Mouse (Mus musculus) forebrain, embryonic 14.5 days (tissue): Measurements from ENCODE around the gene Dnaja3. TPM values are rescaled to one million over a fixed set of nuclear protein-coding genes. Genes with fewer than 3 reads are reported as not detected.

Experiments
- ATAC-seq: fragments of 200-750 bp; cut with Nextera tagmentation; 2 replicates; pipeline ENCODE4 v1.8.0; 2017; ENCODE audit warnings: mild to moderate bottlenecking, moderate library complexity
- DNase-seq: peaks from one replicate; pipeline ENCODE4 v3.0.0-alpha.2; 2015; ENCODE audit warnings: low spot score
- H3K27ac ChIP-seq: fragments of 300-500 bp; sonication (generic); 2 replicates; pipeline ENCODE4 v1.5.1; 2014; ENCODE audit warnings: low read depth, mild to moderate bottlenecking, control low read depth, low read length, moderate library complexity
- H3K27me3 ChIP-seq: fragments of 300-500 bp; sonication (generic); replicated peaks from 2 replicates; pipeline ENCODE4 v1.6.1; 2014; ENCODE audit warnings: low read length, control low read depth, mixed read lengths; ENCODE audit not compliant: control insufficient read depth, insufficient read depth
- H3K36me3 ChIP-seq: fragments of 300-500 bp; sonication (generic); 2 replicates; pipeline ENCODE4 v1.6.1; 2014; ENCODE audit warnings: low read length, control low read depth; ENCODE audit not compliant: control insufficient read depth, insufficient read depth
- H3K4me1 ChIP-seq: fragments of 300-500 bp; sonication (generic); 2 replicates; pipeline ENCODE4 v1.6.1; 2014; ENCODE audit warnings: antibody characterized with exemption, low read length, control low read depth; ENCODE audit not compliant: control insufficient read depth, insufficient read depth
- H3K4me2 ChIP-seq: fragments of 300-500 bp; sonication (generic); 2 replicates; pipeline ENCODE4 v1.6.1; 2014; ENCODE audit warnings: mild to moderate bottlenecking, control low read depth, low read length
- H3K4me3 ChIP-seq: fragments of 300-500 bp; sonication (generic); 2 replicates; pipeline ENCODE4 v1.5.1; 2014; ENCODE audit warnings: low read depth, low read length, control low read depth
- H3K9ac ChIP-seq: fragments of 300-500 bp; sonication (generic); 2 replicates; pipeline ENCODE4 v1.6.1; 2014; ENCODE audit warnings: mild to moderate bottlenecking, low read length, control low read depth, moderate library complexity
- H3K9me3 ChIP-seq: fragments of 300-500 bp; sonication (generic); replicated peaks from 2 replicates; pipeline ENCODE4 v1.6.1; 2016; ENCODE audit warnings: low read length, control low read depth, mixed read lengths; ENCODE audit not compliant: control insufficient read depth
- WGBS: fragments of 180-500 bp; shearing (Covaris S2); extraction: QIAGEN DNeasy Blood & Tissue Kit; methylation state at CpG from one replicate; pipeline ENCODE4 v1.1.7; 2014; 5-methylcytosine and 5-hydroxymethylcytosine counted together
- polyA plus RNA-seq: library from polyadenylated mRNA; unstranded; fragments of >200 nt; fragmentation: Nextera tagmentation; extraction: Ambion mirVana; gene quantifications from 2 replicates; pipeline ENCODE4 v1.2.1, GENCODE M21; 2014

The Dnaja3 gene
- polyA plus RNA-seq, 1 experiment from 2014 or later = 39.7 TPM

DNA sequence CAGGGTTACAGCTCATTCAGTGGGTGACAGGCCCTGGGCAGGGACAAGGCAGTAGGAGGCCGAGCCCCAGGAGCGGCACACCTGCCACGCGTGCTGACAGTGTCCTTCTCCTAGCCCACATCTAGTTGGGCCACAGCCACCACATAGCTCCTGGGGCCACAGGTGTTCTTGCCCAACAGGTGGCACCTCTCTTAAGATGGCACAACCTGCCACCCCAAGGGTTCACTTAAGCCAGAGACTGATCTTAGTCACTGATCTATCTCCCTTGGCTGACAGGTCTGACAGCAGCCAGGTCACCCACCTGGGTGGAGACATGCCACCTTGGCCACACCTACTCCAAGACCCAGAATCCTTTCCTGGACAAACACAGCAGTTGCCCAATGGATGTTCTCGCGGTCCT, 3.1 kb downstream of the Dnaja3 start:
- H3K9me3 ChIP-seq = no peaks in the 10 kb centered on the region
- no peaks in the 10 kb centered on the region for H3K36me3 ChIP-seq
- DNase-seq = no peak
- H3K4me1 ChIP-seq = peaks cover 30% of the 10 kb centered on the region
- no peak overlapping the region for H3K9ac ChIP-seq
- no peak overlapping the region for H3K4me2 ChIP-seq
- no peak for ATAC-seq
- 0 out of 2 replicates have a peak overlapping the region, but pooled peaks have one; percentile 33 for H3K27ac ChIP-seq
- no peak overlapping the region for H3K4me3 ChIP-seq
- WGBS = 92% methylated on average over 6 of the region's 6 CpGs
- H3K27me3 ChIP-seq = no peaks in the 10 kb centered on the region

DNA sequence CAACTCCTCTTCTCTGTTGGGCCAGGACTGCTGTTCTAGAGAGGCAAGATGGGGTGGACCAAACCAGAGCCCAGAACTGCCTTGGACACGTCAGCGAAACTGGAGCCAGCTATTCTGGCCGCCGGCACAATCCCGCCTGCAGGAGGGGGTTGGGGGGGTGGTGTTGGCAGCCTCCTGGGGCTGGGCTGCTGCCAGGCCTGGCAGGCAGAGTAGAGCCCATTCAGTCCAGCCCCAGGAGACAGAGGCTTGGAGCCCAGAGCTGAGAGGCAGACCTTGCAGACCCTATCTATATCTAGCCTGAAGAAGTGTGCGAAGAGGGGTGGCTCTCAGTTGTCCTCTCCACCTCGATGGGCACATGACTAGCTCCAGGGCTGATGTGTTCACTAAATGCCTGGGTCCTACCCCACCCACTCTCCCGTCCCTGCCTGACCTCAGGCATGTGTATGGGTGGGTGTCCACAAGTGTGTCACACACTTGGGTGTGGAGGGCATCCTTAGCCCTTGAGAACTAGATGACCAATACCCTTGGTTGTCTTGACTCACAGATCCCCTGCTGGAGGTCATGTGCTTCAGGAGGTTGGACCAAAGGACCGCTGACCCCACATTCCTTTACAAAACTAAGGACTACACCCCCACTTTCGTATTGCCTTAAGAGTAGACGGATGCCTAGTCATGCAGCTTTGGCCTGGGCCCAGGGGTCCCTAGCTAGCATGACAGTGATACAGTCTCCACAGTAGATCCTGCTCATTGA, 4.1 kb downstream of the Dnaja3 start:
- Histone ChIP-seq H3K4me3 (no peak overlapping the region), H3K27ac (no peak overlapping the region), H3K27me3 (no peaks in the 10 kb centered on the region), H3K9me3 (no peaks in the 10 kb centered on the region), H3K9ac (no peak overlapping the region), H3K4me1 (peaks cover 30% of the 10 kb centered on the region), H3K4me2 (no peak overlapping the region), H3K36me3 (peaks cover 3% of the 10 kb centered on the region; the same call in 1 of the 2 replicates)
- WGBS = 54% methylated on average over 11 of the region's 11 CpGs
- peak; percentile 72 for ATAC-seq
- DNase-seq = peak; percentile 76

DNA sequence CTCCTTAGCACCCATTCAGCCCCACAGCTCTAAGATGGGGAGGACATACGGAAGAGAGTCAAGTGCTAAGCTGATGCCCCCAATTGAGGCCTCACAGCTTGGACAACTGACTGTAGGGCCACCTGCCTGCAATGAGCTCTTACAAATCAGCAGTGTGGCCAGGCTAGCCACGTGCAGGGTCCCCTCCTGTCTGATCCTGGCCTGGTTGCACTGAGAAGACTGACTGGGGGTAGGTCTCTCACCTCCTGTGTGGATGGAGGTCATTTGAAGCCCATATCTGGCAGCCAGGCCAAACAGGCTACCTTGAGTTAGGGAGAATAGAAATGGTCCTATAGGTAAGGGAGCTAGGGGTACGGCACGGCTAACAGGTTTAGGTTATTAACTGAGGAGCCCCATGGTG, 6.1 kb downstream of the Dnaja3 start:
- H3K36me3 ChIP-seq = peaks cover 8% of the 10 kb centered on the region; the same call in 1 of the 2 replicates
- H3K9me3 ChIP-seq = no peaks in the 10 kb centered on the region
- H3K9ac ChIP-seq = no peak overlapping the region
- H3K27me3 ChIP-seq = no peaks in the 10 kb centered on the region
- H3K27ac ChIP-seq = no peak overlapping the region
- ATAC-seq = no peak
- WGBS = 77% methylated on average over 4 of the region's 4 CpGs
- H3K4me1 ChIP-seq = peaks cover 23% of the 10 kb centered on the region
- no peak overlapping the region for H3K4me3 ChIP-seq
- DNase-seq = no peak
- H3K4me2 ChIP-seq = no peak overlapping the region

DNA sequence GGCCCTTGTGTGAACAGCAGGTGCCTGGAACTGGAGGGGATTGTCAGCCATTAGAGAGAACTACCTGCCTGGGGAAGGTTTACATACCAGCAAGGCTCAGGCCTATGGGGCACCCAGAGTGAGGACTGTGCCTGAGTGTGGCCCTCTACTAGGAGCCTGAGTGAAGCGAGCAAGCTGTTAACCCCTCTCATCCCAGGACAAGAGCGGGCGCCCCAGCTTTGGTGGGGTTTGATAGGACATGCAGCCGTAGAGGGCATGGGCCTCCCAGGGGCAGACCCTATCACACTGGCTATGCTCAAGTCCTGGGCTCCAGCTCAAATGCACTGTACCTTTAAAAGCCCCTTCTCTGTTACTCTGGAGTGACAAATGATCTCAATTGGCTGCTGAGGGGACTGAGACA, 7.0 kb downstream of the Dnaja3 start:
- Histone ChIP-seq H3K36me3 (peaks cover 11% of the 10 kb centered on the region; the same call in 1 of the 2 replicates), H3K27ac (no peak overlapping the region), H3K9ac (no peak overlapping the region), H3K27me3 (no peaks in the 10 kb centered on the region), H3K4me1 (peaks cover 23% of the 10 kb centered on the region), H3K4me3 (no peak overlapping the region), H3K4me2 (no peak overlapping the region), H3K9me3 (no peaks in the 10 kb centered on the region)
- ATAC-seq (no peak), DNase-seq (no peak)
- WGBS = 77% methylated on average over 4 of the region's 4 CpGs

DNA sequence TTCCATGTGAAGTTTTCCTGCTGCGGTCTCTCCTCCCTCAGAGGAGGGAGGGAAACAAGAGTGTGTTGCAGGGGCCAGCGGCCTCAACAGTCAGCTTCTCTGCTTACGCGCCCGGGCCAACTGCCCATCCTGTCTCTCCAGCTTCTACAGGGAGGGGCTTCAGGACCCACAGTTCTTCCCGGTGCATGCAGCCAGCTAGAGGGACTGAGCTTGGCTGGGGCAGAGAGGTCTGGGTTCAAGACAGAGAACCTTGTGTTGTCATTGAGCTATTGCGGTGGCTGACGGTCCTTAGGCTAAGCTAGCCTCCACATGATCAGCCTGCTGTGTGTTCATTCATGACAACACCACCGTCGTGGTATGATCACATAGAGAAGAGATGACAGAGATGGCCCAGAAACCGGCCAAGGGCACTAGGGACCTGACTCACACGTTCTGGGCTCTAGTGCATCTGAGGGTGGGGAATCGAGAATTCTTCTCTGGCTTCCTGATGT, 7.9 kb downstream of the Dnaja3 start:
- H3K27ac ChIP-seq = no peak overlapping the region
- H3K9ac ChIP-seq = no peak overlapping the region
- no peak for DNase-seq
- peaks cover 12% of the 10 kb centered on the region; the same call in 1 of the 2 replicates for H3K36me3 ChIP-seq
- no peak overlapping the region for H3K4me2 ChIP-seq
- H3K4me3 ChIP-seq = no peak overlapping the region
- H3K9me3 ChIP-seq = no peaks in the 10 kb centered on the region
- H3K27me3 ChIP-seq = no peaks in the 10 kb centered on the region
- H3K4me1 ChIP-seq = peaks cover 16% of the 10 kb centered on the region
- WGBS = 81% methylated on average over 13 of the region's 13 CpGs
- ATAC-seq = no peak

DNA sequence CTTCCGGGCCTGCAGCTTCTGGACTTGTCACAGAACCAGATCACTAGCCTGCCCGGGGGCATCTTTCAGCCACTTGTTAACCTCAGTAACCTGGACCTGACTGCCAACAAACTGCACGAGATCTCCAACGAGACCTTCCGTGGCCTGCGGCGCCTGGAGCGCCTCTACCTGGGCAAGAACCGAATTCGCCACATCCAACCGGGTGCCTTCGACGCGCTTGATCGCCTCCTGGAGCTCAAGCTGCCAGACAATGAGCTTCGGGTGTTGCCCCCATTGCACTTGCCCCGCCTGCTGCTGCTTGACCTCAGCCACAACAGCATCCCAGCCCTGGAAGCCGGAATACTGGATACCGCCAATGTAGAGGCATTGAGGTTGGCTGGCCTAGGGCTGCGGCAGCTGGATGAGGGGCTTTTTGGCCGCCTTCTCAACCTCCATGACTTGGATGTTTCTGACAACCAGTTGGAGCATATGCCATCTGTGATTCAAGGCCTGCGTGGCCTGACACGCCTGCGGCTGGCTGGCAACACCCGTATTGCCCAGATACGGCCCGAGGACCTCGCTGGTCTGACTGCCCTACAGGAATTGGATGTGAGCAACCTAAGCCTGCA, 8.7 kb downstream of the Dnaja3 start:
- WGBS = 88% methylated on average over 28 of the region's 28 CpGs
- Histone ChIP-seq H3K9ac (no peak overlapping the region), H3K4me2 (no peak overlapping the region), H3K9me3 (no peaks in the 10 kb centered on the region), H3K27me3 (no peaks in the 10 kb centered on the region), H3K36me3 (peaks cover 15% of the 10 kb centered on the region; the same call in 1 of the 2 replicates), H3K27ac (no peak overlapping the region), H3K4me1 (peaks cover 8% of the 10 kb centered on the region), H3K4me3 (no peak overlapping the region)
- DNase-seq = no peak
- ATAC-seq = no peak

DNA sequence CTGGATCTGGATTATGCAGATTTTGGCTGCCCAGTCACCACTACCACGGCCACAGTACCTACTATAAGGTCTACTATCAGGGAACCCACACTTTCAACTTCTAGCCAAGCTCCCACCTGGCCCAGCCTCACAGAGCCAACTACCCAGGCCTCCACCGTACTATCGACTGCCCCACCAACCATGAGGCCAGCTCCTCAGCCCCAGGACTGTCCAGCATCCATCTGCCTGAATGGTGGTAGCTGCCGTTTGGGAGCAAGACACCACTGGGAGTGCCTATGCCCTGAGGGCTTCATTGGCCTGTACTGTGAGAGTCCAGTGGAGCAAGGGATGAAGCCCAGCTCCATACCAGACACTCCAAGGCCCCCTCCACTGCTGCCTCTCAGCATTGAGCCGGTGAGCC, 9.4 kb downstream of the Dnaja3 start:
- Histone ChIP-seq H3K36me3 (peaks cover 15% of the 10 kb centered on the region; the same call in 1 of the 2 replicates), H3K4me3 (no peak overlapping the region), H3K9ac (no peak overlapping the region), H3K27ac (no peak overlapping the region), H3K4me1 (peaks cover 2% of the 10 kb centered on the region), H3K4me2 (no peak overlapping the region), H3K9me3 (no peaks in the 10 kb centered on the region), H3K27me3 (no peaks in the 10 kb centered on the region)
- ATAC-seq = no peak
- WGBS = 87% methylated on average over 5 of the region's 5 CpGs
- no peak for DNase-seq

DNA sequence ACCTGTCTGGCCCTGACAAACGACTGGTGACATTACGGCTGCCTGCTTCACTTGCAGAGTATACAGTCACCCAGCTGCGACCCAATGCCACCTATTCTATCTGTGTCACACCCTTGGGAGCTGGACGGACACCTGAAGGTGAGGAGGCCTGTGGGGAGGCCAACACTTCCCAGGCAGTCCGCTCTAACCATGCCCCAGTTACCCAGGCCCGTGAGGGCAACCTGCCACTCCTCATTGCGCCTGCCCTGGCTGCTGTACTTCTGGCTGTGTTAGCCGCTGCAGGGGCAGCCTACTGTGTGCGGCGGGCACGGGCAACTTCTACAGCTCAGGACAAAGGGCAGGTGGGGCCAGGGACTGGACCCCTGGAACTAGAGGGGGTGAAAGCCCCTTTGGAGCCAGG, 9.9 kb downstream of the Dnaja3 start:
- ATAC-seq (no peak), DNase-seq (no peak)
- Histone ChIP-seq H3K4me2 (no peak overlapping the region), H3K36me3 (peaks cover 15% of the 10 kb centered on the region; the same call in 1 of the 2 replicates), H3K27ac (no peak overlapping the region), H3K4me1 (no peaks in the 10 kb centered on the region), H3K4me3 (no peak overlapping the region), H3K27me3 (no peaks in the 10 kb centered on the region), H3K9ac (no peak overlapping the region), H3K9me3 (no peaks in the 10 kb centered on the region)
- 92% methylated on average over 11 of the region's 11 CpGs for WGBS

DNA sequence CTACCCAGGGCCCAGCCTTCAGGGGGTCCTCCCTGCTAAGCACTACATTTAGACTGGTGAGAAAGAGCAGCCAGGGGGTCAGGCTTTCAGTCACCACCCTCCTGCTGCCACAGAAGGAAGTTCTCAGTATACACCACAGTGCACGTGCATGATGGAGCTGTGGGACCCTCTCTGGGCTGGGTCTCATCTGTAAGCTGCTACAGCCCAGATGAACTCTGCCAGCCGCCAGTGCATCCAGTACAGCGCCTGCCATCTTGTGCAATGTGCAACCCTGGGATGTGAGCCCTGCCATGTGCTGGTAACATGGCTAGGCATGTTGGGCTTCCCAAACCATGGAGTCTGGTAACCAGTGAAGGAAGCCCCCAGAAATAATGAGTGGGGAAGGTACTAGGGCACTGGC, 10.4 kb downstream of the Dnaja3 start:
- ATAC-seq (no peak), DNase-seq (no peak)
- Histone ChIP-seq H3K9me3 (no peaks in the 10 kb centered on the region), H3K4me3 (no peak overlapping the region), H3K4me1 (no peaks in the 10 kb centered on the region), H3K4me2 (no peak overlapping the region), H3K36me3 (peaks cover 16% of the 10 kb centered on the region), H3K9ac (no peak overlapping the region), H3K27me3 (no peaks in the 10 kb centered on the region), H3K27ac (no peak overlapping the region)
- 88% methylated on average over 3 of the region's 3 CpGs for WGBS
